Mouse (Mus musculus): ENCODE results near the gene Qdpr. TPM values are rescaled to one million over a fixed set of nuclear protein-coding genes. Genes with fewer than 3 reads are reported as not detected.
A peak's percentile ranks its signal among the peaks of the same experiment; 100 is the strongest.

Gene Qdpr
- polyA plus RNA-seq, 1 experiment from 2014 or later = 117 TPM

DNA sequence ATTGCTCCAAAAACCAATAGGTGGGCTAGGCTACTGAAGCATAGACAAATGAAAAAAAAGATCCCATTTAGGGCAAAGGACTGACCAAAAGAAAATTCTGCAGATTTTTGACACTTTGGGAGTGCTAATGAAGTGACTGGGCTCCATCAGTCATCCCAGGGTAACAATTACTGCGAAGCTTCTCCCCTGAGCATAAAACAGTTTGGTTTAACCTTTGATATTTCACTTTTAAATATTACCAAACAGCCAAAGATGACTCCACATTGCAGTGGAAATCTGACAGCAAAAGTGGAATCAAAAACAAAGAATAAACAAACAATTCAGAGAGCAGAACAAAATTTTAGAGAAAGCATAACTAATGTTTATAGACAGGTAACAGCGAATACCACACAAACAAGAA is 31.1 kb upstream of the Qdpr start:
- 80% methylated on average over 2 of the region's 2 CpGs for WGBS
- no peak overlapping the region for H3K4me3 ChIP-seq
- H3K4me1 ChIP-seq = no peaks in the 10 kb centered on the region
- ATAC-seq (ENCODE audit: low FRiP score) = no peak
- H3K27me3 ChIP-seq = no peaks in the 10 kb centered on the region
- H3K36me3 ChIP-seq = no peaks in the 10 kb centered on the region
- H3K9ac ChIP-seq = no peak overlapping the region
- H3K4me2 ChIP-seq (replicated peaks) = no peak overlapping the region
- H3K27ac ChIP-seq = no peak overlapping the region
- H3K9me3 ChIP-seq (replicated peaks) = no peaks in the 10 kb centered on the region

DNA sequence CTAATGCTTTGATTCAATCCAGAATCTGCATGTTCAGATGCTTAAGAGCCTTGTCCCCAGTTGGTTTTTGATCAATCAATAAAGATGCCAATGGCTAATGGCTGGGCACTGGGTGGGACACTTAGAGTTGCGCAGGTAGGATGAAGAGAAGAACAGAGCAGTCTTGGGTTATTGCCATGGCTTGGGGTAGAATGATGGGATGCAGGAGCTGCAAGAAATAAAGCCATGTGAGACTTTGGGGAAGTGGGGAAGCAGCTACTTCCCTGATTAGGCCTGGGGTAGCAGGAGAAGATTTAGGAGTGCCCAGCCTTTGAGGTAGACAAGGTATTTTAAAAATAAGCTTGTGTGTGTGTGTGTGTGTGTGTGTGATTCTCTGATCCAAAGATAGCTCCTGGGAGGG is 30.0 kb upstream of the Qdpr start:
- no peak for ATAC-seq (ENCODE audit: low FRiP score)
- Histone ChIP-seq H3K36me3 (no peaks in the 10 kb centered on the region), H3K9ac (no peak overlapping the region), H3K27ac (no peak overlapping the region), H3K4me3 (no peak overlapping the region), H3K27me3 (no peaks in the 10 kb centered on the region), H3K4me1 (no peaks in the 10 kb centered on the region), H3K4me2 (replicated peaks) (no peak overlapping the region), H3K9me3 (replicated peaks) (no peaks in the 10 kb centered on the region)
- WGBS = 91% methylated on average over 1 of the region's 1 CpGs

DNA sequence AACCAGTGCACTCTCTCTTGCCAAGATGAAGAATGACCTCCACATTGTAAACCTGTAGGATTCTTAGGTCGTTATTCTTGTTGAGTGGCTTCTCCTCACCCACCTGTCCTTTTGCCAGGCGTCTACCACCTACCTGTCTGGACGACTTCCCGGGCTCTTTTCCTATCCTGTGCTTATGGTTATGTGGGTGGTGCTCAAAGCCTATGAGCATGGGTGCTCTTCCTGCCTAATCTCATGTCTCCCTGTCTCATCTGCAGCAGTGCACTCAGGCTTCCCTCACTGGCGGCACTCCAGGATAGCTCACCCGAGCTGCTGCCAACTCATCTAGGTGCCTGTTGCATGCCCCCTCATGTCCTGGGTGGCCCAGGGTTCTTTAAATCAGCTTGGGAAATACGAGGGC is 27.6 kb upstream of the Qdpr start:
- Histone ChIP-seq H3K4me3 (no peak overlapping the region), H3K27ac (no peak overlapping the region), H3K9ac (no peak overlapping the region), H3K36me3 (no peaks in the 10 kb centered on the region), H3K9me3 (replicated peaks) (no peaks in the 10 kb centered on the region), H3K27me3 (no peaks in the 10 kb centered on the region), H3K4me1 (no peaks in the 10 kb centered on the region), H3K4me2 (replicated peaks) (no peak overlapping the region)
- WGBS = 86% methylated on average over 7 of the region's 7 CpGs
- ATAC-seq (ENCODE audit: low FRiP score) = no peak

DNA sequence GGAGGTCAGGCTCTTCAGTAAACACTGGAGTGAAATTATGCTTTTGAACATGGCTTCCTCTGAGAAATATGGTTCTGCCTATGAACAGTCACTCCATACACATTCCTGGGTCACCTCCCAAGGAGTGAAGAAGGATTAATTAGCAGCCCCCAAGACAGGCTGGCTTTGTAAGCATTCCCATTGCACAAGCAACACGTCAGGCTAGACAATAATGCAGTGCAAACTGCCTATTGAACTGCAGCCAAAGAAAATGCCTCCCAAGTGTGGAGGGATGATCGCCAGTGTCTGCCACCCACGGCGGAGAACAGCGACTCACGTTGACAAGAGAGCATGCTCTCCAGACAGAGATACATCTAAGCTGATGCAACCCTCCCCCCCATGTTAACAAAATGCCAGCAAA is 26.3 kb upstream of the Qdpr start:
- WGBS = 36% methylated on average over 6 of the region's 6 CpGs
- H3K27ac ChIP-seq = no peak overlapping the region
- H3K36me3 ChIP-seq = no peaks in the 10 kb centered on the region
- no peak overlapping the region for H3K9ac ChIP-seq
- no peaks in the 10 kb centered on the region for H3K9me3 ChIP-seq (replicated peaks)
- no peak overlapping the region for H3K4me3 ChIP-seq
- H3K4me2 ChIP-seq (replicated peaks) = no peak overlapping the region
- 0 out of 2 replicates have a peak, but pooled peaks have one; percentile 29 for ATAC-seq (ENCODE audit: low FRiP score)
- H3K4me1 ChIP-seq = no peaks in the 10 kb centered on the region
- H3K27me3 ChIP-seq = no peaks in the 10 kb centered on the region

DNA sequence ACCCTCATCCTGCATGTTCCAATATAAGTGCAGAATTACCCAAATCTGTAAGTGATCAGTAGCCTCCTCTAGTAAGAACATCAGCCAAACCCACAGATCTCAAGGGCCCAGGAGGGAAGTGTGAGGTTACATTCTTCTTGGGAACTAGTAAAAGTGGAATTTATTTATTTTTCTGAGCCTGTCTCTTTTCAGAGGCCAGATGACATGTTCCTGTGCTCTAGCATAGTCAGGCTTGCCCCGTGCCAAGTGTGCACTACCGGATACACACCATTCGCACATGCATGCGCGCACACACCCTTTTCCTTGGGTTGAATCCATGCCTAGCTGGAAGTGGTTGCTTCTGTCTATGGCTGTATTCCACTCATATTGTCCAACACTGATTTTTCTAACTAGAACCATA is 25.7 kb upstream of the Qdpr start:
- 90% methylated on average over 5 of the region's 5 CpGs for WGBS

DNA sequence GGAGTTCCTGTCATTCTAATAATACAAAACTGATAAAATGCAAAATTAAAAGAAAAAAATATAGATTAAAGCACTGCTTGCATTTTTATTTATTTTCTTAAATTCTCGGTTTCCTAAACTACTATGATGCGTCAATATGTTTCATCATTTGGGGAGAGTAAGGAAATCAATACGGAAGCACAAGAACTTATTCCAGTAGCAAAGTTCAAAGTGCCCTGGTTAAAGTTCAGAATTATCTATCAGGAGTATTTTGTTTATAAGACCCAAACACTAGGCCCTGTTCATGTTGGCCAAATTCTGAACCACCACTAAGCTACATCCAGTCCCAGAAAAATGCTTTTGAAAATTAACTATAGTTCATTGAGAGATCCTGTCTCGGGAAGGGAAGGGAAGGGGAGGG is 24.7 kb upstream of the Qdpr start:
- H3K27me3 ChIP-seq = no peaks in the 10 kb centered on the region
- H3K9me3 ChIP-seq (replicated peaks) = no peaks in the 10 kb centered on the region
- H3K36me3 ChIP-seq = no peaks in the 10 kb centered on the region
- no peak overlapping the region for H3K4me2 ChIP-seq (replicated peaks)
- no peak overlapping the region for H3K4me3 ChIP-seq
- WGBS = 82% methylated on average over 3 of the region's 4 CpGs
- H3K27ac ChIP-seq = no peak overlapping the region
- no peak for ATAC-seq (ENCODE audit: low FRiP score)
- no peaks in the 10 kb centered on the region for H3K4me1 ChIP-seq
- H3K9ac ChIP-seq = no peak overlapping the region

More for the DNA sequence above, 25.7 kb upstream of the Qdpr start:
- Histone ChIP-seq H3K27ac (no peak overlapping the region), H3K9ac (no peak overlapping the region), H3K4me1 (no peaks in the 10 kb centered on the region), H3K36me3 (no peaks in the 10 kb centered on the region), H3K27me3 (no peaks in the 10 kb centered on the region), H3K4me2 (replicated peaks) (no peak overlapping the region), H3K4me3 (no peak overlapping the region), H3K9me3 (replicated peaks) (no peaks in the 10 kb centered on the region)
- ATAC-seq (ENCODE audit: low FRiP score) = no peak

DNA sequence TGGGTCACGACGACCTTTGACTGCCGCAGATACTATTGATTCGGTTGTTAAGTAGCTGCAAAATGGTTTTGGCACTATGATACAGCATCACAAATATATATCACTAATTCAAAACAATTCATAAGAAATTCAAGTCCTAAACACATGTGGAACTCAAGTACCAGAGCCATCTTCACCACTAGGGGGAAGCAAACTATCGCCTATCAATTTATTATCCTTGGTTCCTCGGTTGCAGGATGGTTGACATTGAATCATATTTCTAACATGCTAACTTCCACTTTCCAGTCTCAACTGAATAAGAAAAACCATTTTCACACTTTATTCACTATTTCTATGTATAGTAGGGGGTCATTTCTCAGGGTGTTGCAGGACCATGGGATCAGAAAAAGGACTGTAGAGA is 24.2 kb upstream of the Qdpr start:
- no peaks in the 10 kb centered on the region for H3K36me3 ChIP-seq
- H3K9ac ChIP-seq = no peak overlapping the region
- no peak overlapping the region for H3K4me2 ChIP-seq (replicated peaks)
- WGBS = 36% methylated on average over 6 of the region's 6 CpGs
- no peak for ATAC-seq (ENCODE audit: low FRiP score)
- H3K27me3 ChIP-seq = no peaks in the 10 kb centered on the region
- H3K4me1 ChIP-seq = no peaks in the 10 kb centered on the region
- no peak overlapping the region for H3K27ac ChIP-seq
- no peaks in the 10 kb centered on the region for H3K9me3 ChIP-seq (replicated peaks)
- no peak overlapping the region for H3K4me3 ChIP-seq

DNA sequence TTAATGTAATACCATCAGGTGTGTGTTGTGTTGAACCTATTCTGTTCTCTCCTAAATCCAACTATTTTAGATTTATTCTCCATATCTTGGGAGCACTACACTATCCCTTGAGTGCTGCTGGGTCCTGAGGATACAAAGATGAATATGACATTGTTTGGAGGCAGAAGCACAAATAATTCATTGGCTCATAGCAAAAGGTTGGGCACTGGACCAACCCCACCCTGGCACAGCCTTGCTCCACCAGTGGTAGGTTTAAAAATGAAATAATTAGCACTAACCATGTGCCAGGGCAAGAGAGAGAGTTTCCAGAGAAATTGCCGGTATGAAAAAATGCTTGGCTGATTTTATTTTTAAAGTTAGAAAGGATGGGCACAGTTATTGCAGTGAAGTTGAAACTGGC is 23.5 kb upstream of the Qdpr start:
- Histone ChIP-seq H3K4me2 (replicated peaks) (no peak overlapping the region), H3K4me3 (no peak overlapping the region)
- WGBS = 98% methylated on average over 1 of the region's 1 CpGs

DNA sequence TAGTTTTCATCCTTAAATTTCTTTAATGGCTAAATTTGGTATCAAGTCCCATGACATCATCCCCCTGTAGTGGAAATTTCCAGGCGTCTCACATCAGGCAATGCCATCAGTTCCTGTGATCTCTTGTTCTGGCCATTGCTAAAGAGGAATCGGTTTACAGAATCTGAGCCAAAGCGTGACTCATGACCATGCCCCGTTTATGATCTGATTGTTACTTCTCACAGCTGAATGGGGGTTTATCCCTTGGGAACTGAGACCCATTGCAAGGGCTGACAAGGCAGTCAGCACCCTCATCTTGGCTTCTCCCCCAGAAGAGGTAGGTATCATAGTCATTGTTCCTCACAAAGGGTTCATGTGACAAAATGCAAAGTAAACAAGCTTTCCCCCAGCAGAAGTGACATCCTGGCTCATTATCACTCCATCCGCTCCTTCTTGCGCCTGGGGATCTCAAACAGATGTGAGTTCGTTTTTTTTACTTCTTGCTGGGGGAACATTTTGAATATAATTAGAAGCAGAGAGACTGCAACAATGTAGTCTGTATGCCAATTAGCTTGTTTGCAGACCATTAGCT is 22.9 kb upstream of the Qdpr start:
- no peak overlapping the region for H3K9ac ChIP-seq
- no peaks in the 10 kb centered on the region for H3K9me3 ChIP-seq (replicated peaks)
- ATAC-seq (ENCODE audit: low FRiP score) = no peak
- H3K27ac ChIP-seq = no peak overlapping the region
- WGBS = 56% methylated on average over 7 of the region's 7 CpGs
- H3K4me1 ChIP-seq = no peaks in the 10 kb centered on the region
- H3K27me3 ChIP-seq = no peaks in the 10 kb centered on the region
- no peaks in the 10 kb centered on the region for H3K36me3 ChIP-seq
- no peak overlapping the region for H3K4me3 ChIP-seq
- H3K4me2 ChIP-seq (replicated peaks) = no peak overlapping the region

More for the DNA sequence above, 23.5 kb upstream of the Qdpr start:
- Histone ChIP-seq H3K36me3 (no peaks in the 10 kb centered on the region), H3K27ac (no peak overlapping the region), H3K4me1 (no peaks in the 10 kb centered on the region), H3K9ac (no peak overlapping the region), H3K27me3 (no peaks in the 10 kb centered on the region), H3K9me3 (replicated peaks) (no peaks in the 10 kb centered on the region)
- no peak for ATAC-seq (ENCODE audit: low FRiP score)

DNA sequence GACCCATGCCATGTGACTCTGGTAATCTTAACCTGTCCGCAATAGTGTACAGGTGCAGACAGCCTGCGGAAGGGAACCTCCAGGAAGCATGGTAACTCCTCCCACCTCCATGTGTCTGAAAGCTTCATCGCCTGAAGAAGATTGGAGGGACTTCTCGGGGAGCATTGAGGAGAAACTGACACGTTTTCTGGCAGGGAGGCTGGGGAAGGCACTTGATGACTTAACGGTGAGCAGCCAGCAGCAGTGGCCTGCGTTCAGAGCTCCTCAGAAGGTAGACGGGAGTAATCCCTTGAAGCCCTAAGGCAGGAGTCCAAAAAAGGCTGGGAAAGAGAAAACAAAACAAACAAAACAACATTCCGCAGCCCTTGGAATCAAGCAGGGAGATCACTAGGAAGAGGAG is 4.4 kb upstream of the Qdpr start:
- Histone ChIP-seq H3K4me1 (0 out of 2 replicates have a peak, but pooled peaks cover 2% of the 10 kb centered on the region), H3K4me3 (no peak overlapping the region), H3K4me2 (replicated peaks) (no peak overlapping the region), H3K9ac (no peak overlapping the region), H3K9me3 (replicated peaks) (no peaks in the 10 kb centered on the region), H3K27me3 (no peaks in the 10 kb centered on the region), H3K27ac (no peak overlapping the region), H3K36me3 (no peaks in the 10 kb centered on the region)
- WGBS = 53% methylated on average over 9 of the region's 9 CpGs
- ATAC-seq (ENCODE audit: low FRiP score) = no peak

DNA sequence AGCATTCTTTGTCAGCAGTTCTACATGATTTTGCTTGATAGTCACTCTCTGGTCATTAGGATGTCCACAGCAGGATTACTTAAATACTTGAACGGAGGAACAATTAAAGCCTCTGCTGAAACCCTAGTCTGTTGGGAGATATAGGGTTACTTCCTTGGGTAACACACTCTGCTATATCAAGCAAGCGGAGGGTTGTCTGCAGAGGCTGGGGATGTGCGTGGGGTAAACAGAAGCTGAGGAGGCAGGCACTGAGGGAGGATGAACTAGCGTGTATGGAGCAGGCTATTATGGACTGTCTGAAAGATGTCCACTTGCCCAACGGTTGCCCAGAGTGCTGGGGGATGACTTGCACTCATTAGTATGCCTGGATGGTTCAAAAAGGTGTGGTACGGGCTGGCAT is 3.4 kb upstream of the Qdpr start, which contains the start of gene Clrn2:
TSS of gene Clrn2 (plus strand) at position 301 of the 400 bp plus-strand sequence.
- H3K4me3 ChIP-seq = no peak within 1 kb of the TSS
- H3K9ac ChIP-seq = no peak within 1 kb of the TSS
- H3K36me3 ChIP-seq = no peaks in the 10 kb centered on the region
- ATAC-seq (ENCODE audit: low FRiP score) = no peak
- H3K9me3 ChIP-seq (replicated peaks) = no peaks in the 10 kb centered on the region
- H3K27me3 ChIP-seq = no peaks in the 10 kb centered on the region
- H3K27ac ChIP-seq = no peak within 1 kb of the TSS
- 65% methylated on average over 6 of the region's 6 CpGs for WGBS
- H3K4me2 ChIP-seq (replicated peaks) = no peak within 1 kb of the TSS
- H3K4me1 ChIP-seq = peaks cover 12% of the 10 kb centered on the region

DNA sequence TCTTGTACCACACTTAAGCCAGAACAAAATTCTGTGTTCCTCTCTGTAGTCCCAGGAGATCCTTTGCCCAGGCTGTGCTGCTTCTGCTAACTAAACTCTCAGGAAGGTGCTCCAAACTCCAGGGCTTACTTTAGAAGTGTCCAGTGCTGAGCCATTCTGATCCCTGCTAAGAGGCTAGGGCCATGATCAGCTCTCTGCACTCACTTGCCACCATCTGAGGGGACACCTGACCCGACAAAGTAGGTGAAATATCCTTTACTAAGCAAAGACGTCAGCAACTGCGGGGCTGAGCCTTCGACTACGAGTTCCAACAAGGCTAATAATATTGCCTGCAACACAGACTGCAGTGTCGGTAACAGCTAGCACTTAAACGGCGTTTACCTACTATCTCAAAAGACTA is 830 bp downstream of the Qdpr start:
- 2% methylated on average over 8 of the region's 8 CpGs for WGBS
- Histone ChIP-seq H3K27me3 (no peaks in the 10 kb centered on the region), H3K27ac (no peak overlapping the region)

DNA sequence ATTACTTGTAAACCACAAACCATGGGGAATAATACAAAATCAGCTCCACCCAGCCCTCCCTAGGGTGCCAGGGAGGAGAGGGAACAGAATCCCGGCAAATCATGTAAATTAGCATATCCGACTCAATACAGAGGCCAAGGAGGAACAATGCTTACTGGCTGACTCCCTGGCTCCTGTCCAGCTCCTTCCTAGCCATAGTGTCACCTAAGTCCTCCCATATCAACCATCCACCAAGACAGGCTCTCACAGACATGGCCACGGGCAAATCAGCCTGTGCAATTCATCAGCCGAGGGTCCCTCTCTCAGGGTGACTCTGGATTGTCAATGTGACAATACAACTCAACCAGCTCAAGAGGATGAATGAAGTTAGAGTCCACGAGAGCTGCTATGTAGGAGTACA is 1.4 kb downstream of the Qdpr start:
- WGBS = 27% methylated on average over 5 of the region's 5 CpGs
- Histone ChIP-seq H3K4me2 (replicated peaks) (peak overlapping the region; percentile 85), H3K9ac (0 out of 2 replicates have a peak overlapping the region, but pooled peaks have one; percentile 27), H3K27me3 (no peaks in the 10 kb centered on the region), H3K9me3 (replicated peaks) (no peaks in the 10 kb centered on the region), H3K4me3 (peak overlapping the region; percentile 50; the same call in 1 of the 2 replicates), H3K4me1 (peaks cover 17% of the 10 kb centered on the region), H3K36me3 (peaks cover 7% of the 10 kb centered on the region; the same call in 1 of the 2 replicates), H3K27ac (no peak overlapping the region)
- ATAC-seq (ENCODE audit: low FRiP score) = no peak

More for the DNA sequence above, 830 bp downstream of the Qdpr start:
- Histone ChIP-seq H3K4me3 (peak overlapping the region; percentile 50), H3K9ac (peak overlapping the region; percentile 62), H3K4me2 (replicated peaks) (peak overlapping the region; percentile 85), H3K4me1 (peaks cover 17% of the 10 kb centered on the region), H3K9me3 (replicated peaks) (no peaks in the 10 kb centered on the region), H3K36me3 (peaks cover 4% of the 10 kb centered on the region; the same call in 1 of the 2 replicates)
- no peak for ATAC-seq (ENCODE audit: low FRiP score)
